Mouse (Mus musculus) fibroblast of lung, adult 2 months (primary cell): ENCODE results near the gene Nlrp4c.
"Not testable (repeated sequence)": the region's sequence is repeated elsewhere in the genome, so short reads cannot be mapped to it uniquely, and the experiment has no call there.

ENCODE experiments used
- DNase-seq: peaks from one replicate; pipeline ENCODE4 v3.0.0-alpha.2; 2011; ENCODE audit warnings: low read depth

Nlrp4c gene

DNA sequence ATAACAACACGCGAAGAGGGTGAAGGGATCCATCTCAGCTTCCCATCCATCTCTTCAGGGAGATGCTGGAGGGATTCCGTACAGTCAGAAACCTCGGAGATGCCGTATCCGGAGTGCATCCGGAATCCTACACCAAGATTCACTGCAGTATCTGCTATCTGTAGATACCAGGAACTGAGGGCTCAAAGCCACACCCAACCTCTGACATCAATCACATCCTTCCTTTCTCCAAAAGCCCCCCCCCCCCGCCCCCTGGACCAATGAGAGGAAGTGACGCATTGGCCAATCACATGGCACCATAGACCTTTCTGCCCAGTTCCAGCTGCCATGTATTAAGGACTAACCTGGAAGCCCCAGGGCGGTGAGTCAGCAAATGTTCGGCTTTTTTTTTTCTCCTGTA lies at the start of gene Nlrp4c:
Gene Nlrp4c, plus strand, starts transcription at position 301 of the 400 bp plus-strand sequence.
- no peak for DNase-seq

DNA sequence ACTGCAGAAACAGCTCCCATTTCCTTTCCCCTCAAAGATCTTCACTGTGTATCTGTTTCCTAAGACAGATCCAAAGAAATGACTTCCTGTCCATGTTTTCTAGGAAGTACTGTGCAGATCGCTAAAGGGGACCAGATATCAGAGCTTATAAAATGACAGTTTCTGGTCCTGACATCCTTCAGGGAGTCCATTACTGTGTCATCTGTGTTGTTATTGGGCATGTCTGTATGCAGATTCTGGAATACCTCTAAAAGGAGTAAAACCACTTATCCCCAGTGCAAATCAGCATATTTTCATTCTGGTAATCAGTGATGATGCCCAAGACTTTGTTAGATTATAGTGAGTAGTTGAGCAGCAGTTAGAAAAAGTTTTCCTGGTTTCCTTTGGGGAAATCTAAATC lies 34.1 kb upstream of the Nlrp4c start, which contains the start of gene Vmn1r65:
Gene Vmn1r65, minus strand, starts transcription at position 101 of the 400 bp plus-strand sequence.
- DNase-seq: no peak

DNA sequence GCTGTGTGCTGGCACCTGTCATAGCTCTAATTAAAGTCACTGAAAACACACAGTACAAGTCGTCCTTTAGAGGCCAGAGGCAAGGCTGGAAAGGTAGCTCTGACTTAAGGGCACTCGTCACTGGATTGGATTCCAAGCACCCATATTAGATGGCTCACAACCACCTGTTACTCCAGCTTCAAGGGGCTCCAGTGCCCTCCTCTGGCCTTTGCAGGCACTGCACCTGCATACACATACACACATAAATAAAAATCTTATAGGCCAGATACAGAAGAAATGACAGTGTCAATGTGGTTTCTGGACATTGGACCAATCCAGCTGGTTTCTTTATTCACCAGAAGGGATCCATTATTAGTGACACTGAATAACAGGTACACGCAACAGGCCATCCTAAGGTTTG lies 74.5 kb downstream of the Nlrp4c start:
- DNase-seq: no peak

DNA sequence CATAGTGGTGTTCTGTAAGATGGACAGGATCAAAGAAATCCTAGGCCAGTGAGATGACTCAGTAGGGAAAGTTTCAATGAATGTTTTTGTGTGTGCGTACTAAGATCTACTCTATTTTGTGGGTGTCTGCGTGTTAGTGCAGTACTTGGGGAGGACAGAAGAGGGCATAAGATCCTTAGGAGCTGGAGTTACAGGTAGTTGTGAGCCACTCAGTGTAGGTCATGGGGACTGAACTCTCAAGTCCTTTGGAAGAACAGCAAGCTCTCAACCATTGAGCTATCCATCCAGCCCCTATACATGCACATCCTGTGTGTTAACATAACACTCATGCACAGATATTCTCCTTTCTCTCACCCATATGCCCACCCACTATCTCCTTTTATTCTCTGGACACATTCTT lies 75.1 kb downstream of the Nlrp4c start:
- DNase-seq: not testable (repeated sequence)

DNA sequence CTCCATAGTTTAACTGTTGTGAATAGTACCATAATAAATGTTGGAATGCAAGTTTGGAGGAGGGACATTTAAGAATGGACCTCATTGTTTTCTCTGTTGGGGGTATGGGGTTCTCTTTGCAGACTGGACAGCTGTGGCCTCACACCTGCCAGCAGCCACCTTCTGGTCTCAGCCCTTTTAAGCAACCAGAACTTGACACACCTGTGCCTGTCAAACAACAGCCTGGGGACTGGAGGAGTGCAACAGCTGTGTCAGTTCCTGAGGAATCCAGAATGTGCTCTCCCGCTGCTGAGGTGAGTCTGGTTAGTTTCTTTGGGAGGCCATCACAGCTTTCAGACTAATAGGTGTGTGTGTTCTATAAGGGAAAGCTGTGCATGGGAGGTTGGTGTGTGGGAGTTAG lies 76.2 kb downstream of the Nlrp4c start:
- DNase-seq: not testable (repeated sequence)

DNA sequence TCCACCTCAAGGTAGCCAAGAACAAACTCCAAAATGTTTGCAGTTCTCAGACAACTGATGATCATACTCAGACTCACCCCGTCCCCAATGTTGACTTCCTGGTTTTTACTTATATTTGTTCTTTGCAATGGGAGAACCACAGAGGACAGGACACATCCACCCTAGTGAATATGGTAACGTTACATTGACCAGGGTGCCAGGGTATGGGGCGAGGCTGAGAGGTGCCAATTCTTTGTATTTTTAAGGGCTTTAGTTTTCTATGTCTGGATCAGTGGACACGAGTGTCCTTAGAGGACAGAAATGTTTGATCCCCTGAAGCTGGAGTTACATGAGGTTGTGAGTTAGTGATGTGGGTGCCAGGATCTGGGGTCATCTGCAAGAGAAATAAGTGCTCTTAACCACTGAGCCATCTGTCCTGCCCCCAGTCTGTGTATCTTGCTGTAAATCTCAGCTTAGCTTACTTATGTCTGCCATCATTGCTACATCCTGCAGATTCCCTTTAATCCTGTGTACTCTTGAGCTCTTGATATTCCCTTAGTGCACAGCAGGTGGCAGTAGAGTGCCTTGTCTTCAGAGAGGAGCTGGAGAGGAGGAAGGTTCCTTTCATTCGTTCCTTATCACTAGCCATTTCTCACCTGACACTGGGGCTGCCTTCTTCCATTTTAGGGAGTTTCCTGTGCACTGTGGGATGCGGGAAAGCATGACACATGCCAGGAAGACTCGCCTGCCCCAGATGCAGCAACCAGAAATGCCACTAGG lies 81.9 kb downstream of the Nlrp4c start:
- peak; percentile 49 for DNase-seq

DNA sequence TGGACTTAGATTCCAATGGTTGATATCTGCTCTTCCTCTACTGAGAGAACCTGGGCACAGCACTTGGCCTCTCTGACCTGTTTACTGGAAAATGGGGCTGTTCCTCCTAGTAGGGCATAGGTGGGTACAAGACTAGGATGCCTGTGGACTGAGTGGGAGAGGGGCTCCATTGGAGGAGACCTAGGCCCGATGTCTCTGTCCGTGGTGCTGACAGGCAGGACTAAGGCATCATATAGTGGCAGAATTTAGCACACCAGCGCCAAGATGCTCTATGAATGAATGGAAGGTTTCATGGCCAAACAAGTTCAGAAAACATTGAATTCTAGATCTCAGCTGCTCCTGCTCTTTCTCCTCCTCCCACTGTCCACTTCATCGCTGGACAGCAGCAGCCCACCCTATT lies 85.4 kb downstream of the Nlrp4c start:
- no peak for DNase-seq

DNA sequence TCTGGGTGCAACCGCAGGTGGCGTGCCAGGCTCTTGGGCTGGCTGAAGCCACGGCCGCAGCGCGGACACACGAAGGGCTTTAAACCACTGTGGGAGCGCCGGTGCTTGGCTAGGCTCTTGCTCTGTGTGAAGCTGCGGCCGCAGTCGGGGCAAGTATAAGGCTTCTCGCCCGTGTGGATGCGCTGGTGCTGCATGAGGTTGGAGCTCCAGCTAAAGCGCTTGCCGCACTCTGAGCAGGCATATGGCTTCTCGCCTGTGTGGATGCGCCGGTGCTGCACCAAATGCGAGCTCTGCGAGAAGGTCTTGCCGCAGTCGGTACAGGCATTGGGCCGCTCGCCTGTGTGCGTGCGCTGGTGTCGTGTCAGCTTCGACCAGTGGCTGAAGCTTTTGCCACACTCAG lies 87.7 kb downstream of the Nlrp4c start:
- no peak for DNase-seq

DNA sequence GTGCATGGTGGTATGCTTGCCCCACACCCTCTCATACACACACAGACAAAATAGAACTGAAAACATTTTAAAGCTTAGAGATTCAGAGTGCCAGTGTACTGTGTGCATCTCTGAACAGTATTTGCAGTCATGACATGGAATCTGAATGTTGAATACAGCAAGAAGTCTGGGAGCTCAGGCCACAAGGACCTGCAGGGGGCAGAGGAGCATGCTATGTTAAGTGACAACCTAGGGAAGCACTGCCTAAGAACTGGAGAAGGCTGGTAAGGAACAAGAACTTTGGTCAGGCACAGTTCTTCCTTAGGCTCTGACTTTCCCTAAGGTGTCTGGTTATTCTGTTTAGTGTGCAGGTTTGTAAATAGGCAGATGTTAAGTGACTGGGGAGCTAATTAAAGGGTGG lies 91.5 kb downstream of the Nlrp4c start:
- no peak for DNase-seq

DNA sequence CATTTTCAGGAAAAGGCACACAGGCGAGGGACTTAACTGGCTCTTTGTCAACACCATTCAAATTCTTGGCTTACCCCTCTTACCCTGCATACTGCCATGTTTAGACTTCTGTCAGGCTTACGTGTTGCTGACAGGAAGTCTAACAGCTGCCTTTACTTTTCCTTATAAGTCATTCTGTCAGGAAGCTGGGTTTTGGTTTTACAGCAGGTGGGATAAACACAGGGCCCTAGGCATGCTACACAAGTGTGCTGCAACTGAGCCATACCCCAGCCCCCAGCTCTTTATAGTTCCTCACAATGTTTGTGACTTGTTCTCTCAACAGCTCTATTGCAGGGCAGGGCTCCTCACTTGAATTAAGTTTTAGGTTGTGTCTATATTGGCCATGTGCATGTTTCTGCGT lies 94.3 kb downstream of the Nlrp4c start:
- no peak for DNase-seq

DNA sequence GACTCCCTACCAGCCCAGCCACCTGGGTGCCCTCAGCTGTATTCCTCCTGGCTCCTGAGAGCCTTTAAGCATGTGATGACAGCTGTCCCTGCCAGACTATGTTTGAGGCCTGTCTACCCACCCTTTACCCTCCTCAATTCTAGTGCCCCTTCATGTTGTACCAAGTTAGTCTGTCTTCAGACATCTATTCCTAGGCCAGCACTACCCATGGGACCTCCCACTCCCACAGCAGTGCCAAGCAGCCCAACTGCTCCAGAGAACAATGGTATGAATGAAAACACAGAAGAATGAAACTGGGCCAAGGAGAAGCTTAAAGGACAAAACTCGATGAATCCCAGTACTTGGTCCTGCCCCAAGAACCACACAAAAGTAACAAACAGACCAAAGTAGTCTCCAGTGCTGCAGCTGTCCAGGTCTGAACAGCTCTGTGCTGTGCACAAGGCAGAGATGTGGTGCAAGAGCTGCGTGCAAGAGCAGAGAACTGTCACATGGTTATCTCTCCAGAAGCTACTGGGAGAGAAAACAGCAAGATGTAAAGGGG lies 99.1 kb downstream of the Nlrp4c start:
- DNase-seq: no peak

DNA sequence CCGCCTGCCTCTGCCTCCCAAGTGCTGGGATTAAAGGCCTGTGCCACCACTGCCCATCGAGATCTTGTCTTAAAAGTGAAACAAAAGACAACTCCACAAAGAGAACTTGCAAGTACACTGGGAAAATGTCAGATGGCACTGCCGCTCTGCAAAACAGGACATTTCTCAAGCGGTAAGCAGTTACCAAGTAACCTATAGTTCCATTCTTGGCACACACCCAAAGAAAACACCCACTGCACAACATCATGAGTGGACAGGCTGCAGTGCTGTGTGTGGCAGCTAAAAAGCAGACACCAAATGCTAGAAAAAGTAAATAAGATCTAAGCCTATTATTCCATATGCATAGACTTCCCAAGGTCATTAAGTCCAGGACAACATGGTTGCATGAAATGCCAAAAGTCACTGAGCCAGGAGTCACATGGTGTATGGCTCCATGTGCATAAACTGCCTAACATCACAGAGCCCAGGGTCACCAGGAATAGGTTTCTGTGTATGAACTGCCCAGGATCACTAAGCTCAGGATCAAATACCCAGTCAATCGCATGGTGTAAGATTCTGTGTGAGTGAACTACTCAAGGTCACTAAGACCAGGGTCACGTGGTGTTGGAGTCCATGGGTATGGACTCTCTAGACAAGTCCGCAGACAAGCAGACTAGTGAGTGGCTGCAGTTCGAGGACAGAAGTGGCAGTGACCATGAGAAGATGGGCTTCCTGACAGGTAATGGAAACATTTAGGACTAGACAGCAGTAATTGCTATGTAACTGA lies 100.6 kb downstream of the Nlrp4c start:
- DNase-seq: no peak

DNA sequence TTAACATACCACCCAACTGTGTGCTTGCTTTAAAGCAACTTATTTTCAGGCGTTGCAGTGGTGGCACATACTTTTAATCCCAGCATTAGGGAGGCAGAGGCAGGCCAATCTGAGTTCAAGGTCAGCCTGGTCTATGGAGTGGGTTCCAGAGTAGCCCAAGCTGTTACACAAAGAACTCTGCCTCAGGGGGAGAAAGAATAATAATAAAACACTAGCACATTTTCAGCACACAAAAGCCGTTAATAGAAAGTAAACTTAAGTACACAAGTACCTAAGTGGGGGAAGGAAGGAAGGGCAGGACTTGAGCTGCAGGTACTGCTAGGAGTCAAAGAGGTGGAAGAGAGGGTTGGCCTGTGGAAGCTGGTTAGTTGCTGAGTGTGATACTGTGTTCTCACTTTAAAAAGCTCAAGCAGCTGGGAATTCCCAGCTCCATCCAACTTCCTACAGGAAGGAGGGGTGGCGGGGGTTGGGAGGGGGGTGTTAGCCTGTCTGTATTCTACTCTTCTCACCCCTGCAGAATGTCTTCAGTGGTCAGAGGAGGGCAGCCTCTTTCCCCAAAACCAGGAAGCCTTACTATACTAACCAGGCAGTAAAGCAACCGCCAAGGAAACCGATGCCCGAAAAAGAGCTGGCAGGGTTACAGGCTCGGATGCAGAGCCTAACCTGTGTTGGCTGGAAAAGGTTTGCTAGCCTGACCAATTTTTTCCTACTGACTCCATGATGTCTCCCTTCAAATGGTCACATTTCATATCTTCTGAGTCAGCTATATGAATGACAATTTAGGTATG lies 101.4 kb downstream of the Nlrp4c start:
- DNase-seq: no peak

DNA sequence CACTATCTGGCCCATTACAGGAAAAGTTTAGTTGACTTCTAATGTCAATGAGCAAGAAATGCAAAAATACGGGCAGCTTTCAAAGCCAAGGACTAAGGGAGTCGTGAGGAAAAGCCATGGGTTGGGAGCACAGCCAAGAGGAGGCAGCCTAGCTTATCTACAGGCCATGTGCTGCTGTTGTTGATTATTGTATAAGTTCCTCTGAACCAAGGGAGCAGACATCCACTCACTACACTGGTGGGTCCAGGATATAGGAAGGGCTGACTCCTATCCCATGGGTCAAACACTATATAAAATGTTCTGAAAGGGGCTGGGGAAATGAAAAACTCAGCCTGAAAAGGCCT lies 102.0 kb downstream of the Nlrp4c start:
- DNase-seq: no peak

DNA sequence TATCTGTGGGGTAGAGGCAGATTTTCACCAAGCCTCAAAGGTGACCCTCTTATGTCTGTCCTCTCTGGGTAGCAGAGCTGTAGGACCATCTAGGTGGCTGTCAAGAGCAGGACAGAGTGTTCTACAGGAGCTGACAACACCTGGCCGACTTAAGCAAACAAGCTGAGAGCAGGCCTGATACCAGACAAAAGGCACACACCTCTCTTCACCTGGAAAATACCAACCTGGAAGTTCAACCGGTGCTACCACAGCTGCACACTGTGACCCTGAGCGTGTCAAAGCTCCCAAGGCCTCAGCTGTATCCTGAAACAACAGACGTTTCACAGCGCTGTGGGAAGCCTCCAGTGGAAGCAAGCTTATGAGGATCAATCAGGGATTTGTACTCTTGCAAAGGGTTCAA lies 102.7 kb downstream of the Nlrp4c start:
- no peak for DNase-seq

DNA sequence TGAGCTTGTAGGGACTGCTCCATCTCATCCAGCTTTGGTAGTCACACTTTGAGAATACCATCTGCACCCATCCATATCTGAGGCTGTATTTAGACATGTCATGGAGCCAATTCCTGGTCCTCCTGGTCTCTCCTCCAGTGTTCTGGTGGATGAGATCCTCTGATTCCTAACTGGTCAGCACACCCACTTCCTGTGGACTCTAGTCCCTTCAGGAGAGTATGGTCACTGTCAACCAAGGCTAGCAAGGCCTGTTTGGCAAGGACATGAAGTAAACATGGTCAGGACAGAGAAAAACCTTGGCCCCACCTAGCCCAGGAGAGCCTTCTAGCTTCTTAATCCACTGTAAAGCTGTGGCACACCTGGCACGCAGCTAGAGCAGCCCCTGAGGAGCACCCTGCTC lies 106.3 kb downstream of the Nlrp4c start:
- no peak for DNase-seq

DNA sequence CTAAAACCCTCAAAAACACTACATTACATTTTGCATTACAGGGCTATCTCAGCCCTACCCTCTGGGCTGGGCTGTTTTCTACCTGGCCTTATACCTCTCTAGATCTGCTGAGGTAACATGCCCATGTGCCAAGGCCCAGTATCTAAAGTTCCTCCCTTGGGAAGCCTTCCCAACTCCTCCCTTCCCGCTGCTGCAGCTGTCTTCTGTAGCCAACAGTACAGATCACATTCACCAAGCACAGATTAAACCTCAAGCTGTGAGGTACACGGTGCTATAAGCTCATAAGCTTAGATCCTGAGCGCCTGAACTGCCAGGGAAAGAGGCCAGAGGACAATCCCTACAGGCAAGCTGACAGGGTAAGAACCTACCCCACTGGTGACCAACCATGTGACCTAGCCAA lies 107.1 kb downstream of the Nlrp4c start:
- DNase-seq: no peak

DNA sequence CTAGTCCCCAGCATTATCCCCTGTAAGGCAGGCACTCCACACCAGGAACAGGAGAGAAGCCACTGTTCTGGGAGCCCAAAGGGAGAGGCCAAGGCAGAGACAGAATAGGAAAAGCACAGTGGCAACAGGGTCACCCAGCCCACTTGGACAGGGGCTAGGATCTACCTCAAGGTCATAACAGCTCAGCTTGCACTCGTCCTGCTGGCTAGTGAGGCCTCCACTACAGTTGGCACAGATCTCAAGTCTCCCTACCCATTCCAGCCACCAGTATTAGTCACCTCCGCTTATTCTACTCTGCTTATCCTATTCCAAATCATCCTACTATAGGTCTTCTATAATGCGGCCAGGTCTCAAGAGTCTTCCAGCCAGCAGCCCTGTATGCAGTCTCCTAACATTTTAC lies 108.2 kb downstream of the Nlrp4c start:
- DNase-seq: no peak

DNA sequence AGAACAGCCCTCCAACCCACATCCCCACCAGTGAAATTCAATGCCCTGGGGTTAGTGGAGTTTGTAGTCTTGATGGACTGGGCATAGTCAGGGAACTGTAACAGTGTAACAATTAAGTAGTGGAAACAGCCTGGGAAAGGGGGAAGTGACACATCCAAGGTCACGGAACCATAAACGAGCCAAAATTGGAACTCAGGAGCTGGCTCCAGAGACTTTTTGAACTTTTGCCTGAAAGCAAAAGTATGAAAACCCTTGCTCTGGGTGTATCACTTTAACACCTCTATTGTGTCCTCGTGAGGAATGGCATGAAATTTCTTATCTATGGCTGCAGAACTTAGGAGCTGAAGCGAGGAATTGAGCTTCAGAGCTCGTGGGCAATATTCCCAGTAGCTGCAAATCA lies 109.2 kb downstream of the Nlrp4c start:
- no peak for DNase-seq
